Comparison of ENCODE assay signal across 9 mouse cellular contexts in the genomic region with DNA sequence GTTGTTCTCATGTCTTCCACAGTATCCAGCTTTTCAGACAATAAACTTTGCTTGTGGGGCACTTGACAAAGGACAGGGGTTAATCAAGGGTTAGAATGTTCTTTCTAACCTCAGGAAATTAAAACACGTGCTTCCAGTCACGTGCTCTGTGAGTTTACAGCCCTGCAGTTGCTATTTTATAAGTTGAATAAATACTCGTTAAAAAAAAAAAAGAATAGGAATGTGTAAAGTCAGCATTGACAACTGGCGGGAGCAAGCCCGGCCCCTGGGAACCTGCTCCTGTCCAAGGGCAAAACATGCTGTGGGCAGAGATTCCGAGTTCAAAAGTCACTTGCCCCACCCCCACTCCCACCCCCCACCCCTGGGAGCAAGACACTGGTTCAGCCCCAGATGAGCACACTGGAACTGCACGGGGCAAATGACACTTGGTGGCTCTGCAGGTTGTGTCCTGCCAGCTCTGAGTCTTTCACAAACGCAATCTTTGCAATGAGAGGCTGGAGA.
A peak's percentile ranks its signal among the peaks of the same experiment; 100 is the strongest.
DNase-seq lines count a peak whose midpoint lies in the region; ATAC-seq and TF ChIP-seq lines count a peak whose summit lies in the region.
"Had no signal": no experiment of that assay in that cellular context is flagged by ENCODE, and none has a peak within 500 bp of the region (broad histone marks: within the 10 kb centered on the region; RNA-seq: fewer than 3 reads in every experiment).

No protein-coding gene starts in this region.

- no peaks in the 10 kb centered on the region for H3K27me3 ChIP-seq in heart, embryonic 10.5 days (ENCODE audit: insufficient read depth, poor library complexity, severe bottlenecking)
- H3K27me3 ChIP-seq in kidney, embryonic 16.5 days (ENCODE audit: insufficient read depth, low read length) = no peaks in the 10 kb centered on the region

- peak overlapping the region; percentile 56; the same call in 1 of the 2 replicates for H3K27ac ChIP-seq in heart, embryonic 10.5 days
- H3K27ac ChIP-seq in bone marrow macrophage, adult 2 months (ENCODE audit: insufficient read depth, low read depth, low read length) = peak overlapping the region; percentile 83
- peak overlapping the region; percentile 25; the same call in 1 of the 2 replicates for H3K27ac ChIP-seq in kidney, embryonic 16.5 days (ENCODE audit: low read length)
- H3K27ac ChIP-seq: hindbrain, embryonic 13.5 days had no signal

- peaks cover 36% of the 10 kb centered on the region for H3K4me1 ChIP-seq in heart, embryonic 10.5 days
- H3K4me1 ChIP-seq in bone marrow macrophage, adult 2 months (ENCODE audit: control insufficient read depth, insufficient read depth, low read length) = peaks cover 21% of the 10 kb centered on the region
- H3K4me1 ChIP-seq in kidney, embryonic 16.5 days (ENCODE audit: insufficient read depth, low read length) = peaks cover 14% of the 10 kb centered on the region
- H3K4me1 ChIP-seq: hindbrain, embryonic 13.5 days had no signal

- ATAC-seq in kidney, embryonic 16.5 days (ENCODE audit: low FRiP score, low TSS enrichment) = peak; percentile 77

- H3K9ac ChIP-seq in kidney, embryonic 16.5 days (replicated peaks; ENCODE audit: low read length) = no peak overlapping the region
- H3K9ac ChIP-seq: hindbrain, embryonic 13.5 days had no signal

- no peak for TF ChIP-seq CTCF in bone marrow macrophage, adult 2 months (IDR thresholded peaks at IDR 0.05; ENCODE audit: low read depth, low read length)

- WGBS in heart, embryonic 10.5 days = 46% methylated on average over 8 of the region's 8 CpGs
- WGBS in kidney, embryonic 16.5 days = 20% methylated on average over 8 of the region's 8 CpGs

- H3K36me3 ChIP-seq in heart, embryonic 10.5 days = no peaks in the 10 kb centered on the region
- H3K36me3 ChIP-seq in kidney, embryonic 16.5 days (ENCODE audit: insufficient read depth, low read length) = no peaks in the 10 kb centered on the region
- H3K36me3 ChIP-seq: hindbrain, embryonic 13.5 days had no signal

- no peak for TF ChIP-seq POLR2A in bone marrow macrophage, adult 2 months (IDR thresholded peaks at IDR 0.05; ENCODE audit: borderline replicate concordance, low read depth, low read length)

- no peak for DNase-seq in heart, embryonic 10.5 days (ENCODE audit: low spot score)
- DNase-seq in heart, postnatal 14 days = no peak
- DNase-seq in lung, postnatal 36 days = peak; percentile 59
- DNase-seq in cerebellum, postnatal 25 days = no peak
- no peak for DNase-seq in left cerebral cortex, postnatal 25 days (ENCODE audit: low spot score in 2 of 2)
- DNase-seq in left cerebral cortex, adult 11 months (ENCODE audit: low spot score) = no peak

- no peaks in the 10 kb centered on the region for H3K9me3 ChIP-seq in heart, embryonic 10.5 days
- H3K9me3 ChIP-seq in kidney, embryonic 16.5 days (ENCODE audit: low read length) = no peaks in the 10 kb centered on the region
- H3K9me3 ChIP-seq: hindbrain, embryonic 13.5 days had no signal

- H3K4me3 ChIP-seq in heart, embryonic 10.5 days = no peak overlapping the region
- H3K4me3 ChIP-seq in bone marrow macrophage, adult 2 months (ENCODE audit: insufficient read depth, low read length) = no peak overlapping the region
- no peak overlapping the region for H3K4me3 ChIP-seq in kidney, embryonic 16.5 days (ENCODE audit: low read length)
- H3K4me3 ChIP-seq: hindbrain, embryonic 13.5 days had no signal

- no peak overlapping the region for H3K4me2 ChIP-seq in kidney, embryonic 16.5 days (replicated peaks; ENCODE audit: low read depth, low read length)
- H3K4me2 ChIP-seq: hindbrain, embryonic 13.5 days had no signal

- intact Hi-C loops in heart, postnatal 14 days (cut with DNase I) = loop anchor here (5.0 kb wide), 1 partner anchor 37 kb away; no protein-coding TSS in a partner anchor
- intact Hi-C loops in left cerebral cortex, postnatal 25 days (cut with DNase I) = no loop called here

Comparison
In these comparisons a context has a peak if more than half of its experiments do, and no peak if none do; other contexts are left out.
1. H3K27ac ChIP-seq: peak in every context shown above with its lines; median percentile 83 in bone marrow macrophage, adult 2 months; 56 in heart, embryonic 10.5 days; 25 in kidney, embryonic 16.5 days.